Mouse (Mus musculus) liver, embryonic 12.5 days (tissue): ENCODE results near the gene Spg21. TPM values are rescaled to one million over a fixed set of nuclear protein-coding genes. Genes with fewer than 3 reads are reported as not detected.

Experiments
- polyA plus RNA-seq: library from polyadenylated mRNA; unstranded; fragments of >200 nt; fragmentation: Nextera tagmentation; extraction: Ambion mirVana; gene quantifications from 2 replicates; pipeline ENCODE4 v1.2.1, GENCODE M21; 2016

The Spg21 gene
- polyA plus RNA-seq, 1 experiment from 2014 or later, result 31.1 TPM

Other genes with a start within 250 kb of the Spg21 start
- 0.06 TPM in 1 of 2 replicates, not detected in the other for gene Cilp, start 195.8 kb upstream of the Spg21 start, polyA plus RNA-seq
- 34.9 and 36.8 TPM in 2 replicates for gene Clpx, start 166.7 kb upstream of the Spg21 start, polyA plus RNA-seq
- 9.8 and 10.9 TPM in 2 replicates for gene Pdcd7, start 114.8 kb upstream of the Spg21 start, polyA plus RNA-seq
- not detected in 2 replicates for gene Ubap1l, start 99.9 kb upstream of the Spg21 start, polyA plus RNA-seq
- gene Kbtbd13, start 69.3 kb upstream of the Spg21 start, polyA plus RNA-seq, result 0.21 and 0.26 TPM in 2 replicates
- gene Rasl12, start 62.4 kb upstream of the Spg21 start, polyA plus RNA-seq, result 0.35 and 0.45 TPM in 2 replicates
- gene Slc51b, start 38.0 kb upstream of the Spg21 start, polyA plus RNA-seq, result 0.32 TPM in 1 of 2 replicates, not detected in the other
- gene Mtfmt, start 25.2 kb upstream of the Spg21 start, polyA plus RNA-seq, result 11.7 and 12.9 TPM in 2 replicates
- gene Ankdd1a, start 59.2 kb downstream of the Spg21 start, polyA plus RNA-seq, result not detected in 2 replicates
- 37.2 and 39.1 TPM in 2 replicates for gene Plekho2, start 119.1 kb downstream of the Spg21 start, polyA plus RNA-seq
- 16.1 and 17.4 TPM in 2 replicates for gene Pif1, start 126.2 kb downstream of the Spg21 start, polyA plus RNA-seq
- 19.2 and 19.3 TPM in 2 replicates for gene Rbpms2, start 168.7 kb downstream of the Spg21 start, polyA plus RNA-seq
- 70.3 and 71.0 TPM in 2 replicates for gene Oaz2, start 207.1 kb downstream of the Spg21 start, polyA plus RNA-seq